Mouse (Mus musculus): ENCODE results near the gene Bmp2k. TPM values are rescaled to one million over a fixed set of nuclear protein-coding genes. Genes with fewer than 3 reads are reported as not detected.

Bmp2k gene
- total RNA-seq, 1 experiment from 2014 or later: 29.1 TPM

DNA sequence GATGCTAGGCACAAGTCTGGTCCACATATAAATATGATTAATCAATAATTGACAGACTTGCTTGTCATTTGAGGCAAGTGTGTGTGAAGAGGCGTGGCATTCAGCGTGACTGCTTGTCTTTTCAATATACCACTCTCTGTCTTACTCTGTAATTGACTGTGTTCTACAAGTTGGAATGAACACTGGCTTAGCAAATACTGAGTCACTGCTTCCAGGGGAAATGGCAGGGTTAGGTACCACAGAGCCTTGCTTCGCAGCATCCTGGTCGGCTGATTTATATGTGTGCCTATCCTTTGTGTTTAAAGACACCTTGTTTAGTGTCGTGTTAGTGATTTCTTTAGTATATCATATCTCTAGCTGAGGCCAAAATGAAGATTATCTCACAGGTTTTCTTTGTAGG, 3.0 kb downstream of the Bmp2k start:
- no peak for ATAC-seq (replicated peaks; ENCODE audit: low read depth, poor library complexity, severe bottlenecking)

DNA sequence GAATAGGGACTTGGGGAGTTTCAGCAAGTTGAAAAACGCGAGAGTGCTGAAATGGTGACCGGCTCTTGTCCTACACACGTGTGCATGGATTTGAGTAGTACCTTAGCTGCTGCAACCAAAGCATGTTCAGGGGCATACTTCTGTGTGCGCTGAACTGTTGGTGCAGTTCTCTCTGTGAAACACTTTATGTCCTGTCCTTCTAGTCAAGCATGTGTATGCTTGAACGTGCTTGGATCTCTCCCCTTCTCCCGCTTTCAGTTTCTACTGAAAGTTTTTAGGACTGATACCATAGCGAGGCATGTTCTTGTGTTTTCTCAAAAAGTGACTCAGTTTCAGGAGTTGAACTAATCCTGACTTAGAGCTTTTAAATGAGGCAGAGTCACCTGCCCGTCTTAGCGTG, 3.7 kb downstream of the Bmp2k start:
- no peak for ATAC-seq (replicated peaks; ENCODE audit: low read depth, poor library complexity, severe bottlenecking)

GRCm38 (mm10) chr5:97001571-97001970, 4.1 kb downstream of the Bmp2k start:
- peak; percentile 12; the same call in 1 of the 2 replicates for ATAC-seq (replicated peaks; ENCODE audit: low read depth, poor library complexity, severe bottlenecking)

DNA sequence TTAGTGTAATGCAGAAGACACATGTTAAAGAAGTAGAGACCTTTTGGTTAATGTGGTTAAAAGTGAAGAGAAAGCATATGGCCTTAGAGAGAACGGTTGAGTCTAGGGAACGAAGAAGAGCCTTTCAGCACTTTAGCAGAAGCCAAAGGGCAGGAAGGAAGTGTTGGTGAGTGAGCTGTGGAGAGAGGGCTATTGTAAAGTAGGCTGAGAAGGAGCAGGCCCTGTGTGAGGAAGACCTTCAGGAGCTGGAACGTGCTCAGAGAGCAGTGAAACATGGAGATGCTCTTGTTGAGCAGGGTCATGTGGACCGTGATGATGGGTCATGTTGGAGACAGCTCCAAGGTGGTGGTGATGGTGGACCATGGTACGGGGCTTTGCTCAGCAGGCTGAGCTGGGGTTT, 4.8 kb downstream of the Bmp2k start:
- peak; percentile 29; the same call in 1 of the 2 replicates for ATAC-seq (replicated peaks; ENCODE audit: low read depth, poor library complexity, severe bottlenecking)

DNA sequence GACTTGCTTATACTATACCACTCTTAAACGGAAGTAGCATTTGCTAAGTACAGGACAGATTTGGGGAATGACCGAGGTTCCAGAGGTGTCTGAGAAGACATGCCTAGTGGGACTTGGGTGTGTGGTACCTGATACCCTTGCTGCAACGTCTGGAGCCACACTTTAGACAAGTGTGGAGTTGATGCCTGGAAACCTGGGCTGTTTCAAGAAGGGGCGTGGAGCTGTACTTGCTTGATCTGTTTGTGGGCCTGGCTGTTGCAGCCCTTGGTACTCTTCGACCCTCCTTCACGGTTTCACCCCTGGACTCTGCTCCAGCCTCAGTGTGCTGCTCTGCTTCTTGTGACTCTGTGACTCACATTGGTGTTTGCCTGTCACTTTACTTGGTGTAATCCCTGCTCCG, 5.4 kb downstream of the Bmp2k start:
- ATAC-seq (replicated peaks; ENCODE audit: low read depth, poor library complexity, severe bottlenecking): no peak

DNA sequence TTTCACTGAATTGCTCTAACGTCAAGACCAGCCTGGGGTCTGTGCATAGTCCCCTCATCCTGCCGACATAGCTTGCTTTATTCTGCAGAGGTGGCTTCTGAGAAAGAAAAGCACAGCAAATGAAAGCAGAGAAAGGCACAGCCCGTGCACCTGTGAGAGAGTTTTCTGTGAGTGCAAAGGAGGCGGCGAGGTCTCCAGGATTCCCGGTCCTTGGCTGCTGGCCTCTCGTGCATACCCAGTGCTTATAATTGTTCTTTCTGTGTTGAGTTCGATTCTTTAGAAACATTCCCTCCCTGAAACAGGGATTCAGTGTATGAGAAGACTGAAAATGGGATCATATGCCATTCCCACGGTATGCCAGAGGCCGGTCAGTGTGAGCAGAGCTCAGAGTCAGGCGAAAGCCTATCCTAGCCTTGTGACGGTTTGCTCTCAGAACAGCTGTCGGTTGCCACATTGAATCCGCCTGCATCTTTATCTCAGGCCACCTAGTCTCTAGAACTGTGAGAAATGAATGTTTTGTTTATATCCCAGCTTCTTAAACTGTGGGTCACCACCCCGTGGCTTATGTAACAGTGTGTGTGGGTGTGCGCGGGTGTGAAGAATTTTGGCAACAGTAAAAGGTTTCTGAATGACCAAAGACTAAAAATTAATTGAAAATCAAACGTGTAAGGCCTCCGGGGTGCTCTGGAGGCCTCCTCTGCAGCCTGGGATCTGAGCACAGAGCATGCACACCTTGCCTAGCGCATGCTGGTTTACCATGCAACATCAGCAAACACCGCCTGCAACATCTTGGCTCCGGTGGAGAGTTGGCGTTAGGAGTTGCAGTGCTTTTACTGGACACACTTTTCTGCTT, 6.9 kb downstream of the Bmp2k start:
- no peak for ATAC-seq (replicated peaks; ENCODE audit: low read depth, poor library complexity, severe bottlenecking)

DNA sequence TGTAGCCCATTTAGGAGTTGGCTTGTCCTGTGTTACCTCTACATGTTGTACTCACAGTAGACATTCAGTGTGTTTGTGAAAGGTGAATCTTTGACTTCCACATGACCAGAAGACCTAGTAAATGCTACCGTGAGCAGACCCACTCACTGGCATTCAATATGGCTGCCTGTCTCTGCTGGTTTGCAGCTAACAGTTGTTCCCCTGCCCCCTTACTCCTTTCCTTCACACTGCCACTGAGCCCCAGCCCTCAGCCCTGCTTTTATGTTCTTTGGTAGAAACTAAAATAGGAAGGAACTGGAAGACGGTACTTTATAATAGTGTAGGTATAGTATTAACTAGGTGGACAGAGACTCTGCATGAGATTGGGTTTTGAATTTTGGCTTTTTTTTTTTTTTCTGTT, 8.4 kb downstream of the Bmp2k start:
- no peak for ATAC-seq (replicated peaks; ENCODE audit: low read depth, poor library complexity, severe bottlenecking)

- no peak for ATAC-seq (replicated peaks; ENCODE audit: low read depth, poor library complexity, severe bottlenecking)
These were observed 9.4 kb downstream of the Bmp2k start for GRCm38 (mm10) chr5:97006929-97007328.

DNA sequence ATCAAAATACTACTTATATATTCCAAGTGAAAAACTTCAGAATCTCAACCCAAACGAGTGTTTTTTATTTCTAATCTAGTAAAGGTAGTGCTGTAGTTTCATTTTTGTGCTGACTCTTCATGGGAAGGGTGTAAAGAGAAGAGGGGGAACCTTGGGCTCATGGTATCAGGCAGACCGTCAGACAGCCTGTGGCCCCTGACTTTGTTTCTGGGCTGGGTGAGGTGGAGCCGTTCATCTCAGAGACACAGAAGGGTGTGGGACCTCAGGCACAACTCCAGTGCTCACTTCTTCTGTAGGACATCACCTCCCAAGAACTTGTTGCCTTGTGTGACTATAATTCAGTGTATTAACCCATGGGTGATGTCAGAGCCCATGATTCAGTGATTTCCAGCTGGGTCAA, 10.0 kb downstream of the Bmp2k start:
- ATAC-seq (replicated peaks; ENCODE audit: low read depth, poor library complexity, severe bottlenecking): peak; percentile 48

GRCm38 (mm10) chr5:97009140-97009539, 11.7 kb downstream of the Bmp2k start:
- ATAC-seq (replicated peaks; ENCODE audit: low read depth, poor library complexity, severe bottlenecking): 0 out of 2 replicates have a peak, but pooled peaks have one; percentile 33

GRCm38 (mm10) chr5:97009601-97010335, 12.3 kb downstream of the Bmp2k start:
- ATAC-seq (replicated peaks; ENCODE audit: low read depth, poor library complexity, severe bottlenecking): peak; percentile 27; the same call in 1 of the 2 replicates

DNA sequence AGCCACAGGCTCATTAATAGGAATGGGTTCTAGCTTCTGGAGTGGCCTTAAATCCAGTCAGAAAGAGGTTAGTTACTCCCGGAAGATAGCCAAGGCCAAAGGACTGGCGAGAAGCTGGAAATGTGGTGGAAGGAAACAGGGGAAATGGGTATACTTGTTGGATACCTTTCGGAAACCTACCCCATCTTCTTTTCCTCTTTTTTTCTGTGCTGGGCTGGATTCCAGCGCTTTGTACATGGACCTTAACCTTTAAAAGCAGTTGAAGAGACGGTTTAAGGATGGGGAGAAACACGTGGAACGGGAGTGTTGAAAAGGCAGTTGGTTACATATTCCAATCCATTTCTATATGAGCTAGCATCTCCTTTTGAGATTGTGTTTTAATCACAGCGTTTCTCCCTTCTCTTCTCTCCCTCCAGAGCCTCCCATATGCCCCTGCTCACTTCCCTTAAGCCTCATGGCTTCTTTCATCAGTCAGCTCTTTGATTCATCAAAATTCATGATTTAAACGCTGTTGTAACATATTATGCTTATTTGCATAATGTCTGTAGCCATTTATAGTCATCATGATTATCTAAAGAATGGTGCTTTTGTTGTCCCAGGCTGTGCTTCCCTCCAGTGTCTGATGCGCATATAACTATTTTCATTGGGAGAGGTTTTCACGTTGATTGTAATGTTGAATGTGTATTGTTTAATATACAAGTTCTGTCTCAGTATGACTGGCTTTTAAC, 18.5 kb downstream of the Bmp2k start:
- ATAC-seq (replicated peaks; ENCODE audit: low read depth, poor library complexity, severe bottlenecking): no peak

DNA sequence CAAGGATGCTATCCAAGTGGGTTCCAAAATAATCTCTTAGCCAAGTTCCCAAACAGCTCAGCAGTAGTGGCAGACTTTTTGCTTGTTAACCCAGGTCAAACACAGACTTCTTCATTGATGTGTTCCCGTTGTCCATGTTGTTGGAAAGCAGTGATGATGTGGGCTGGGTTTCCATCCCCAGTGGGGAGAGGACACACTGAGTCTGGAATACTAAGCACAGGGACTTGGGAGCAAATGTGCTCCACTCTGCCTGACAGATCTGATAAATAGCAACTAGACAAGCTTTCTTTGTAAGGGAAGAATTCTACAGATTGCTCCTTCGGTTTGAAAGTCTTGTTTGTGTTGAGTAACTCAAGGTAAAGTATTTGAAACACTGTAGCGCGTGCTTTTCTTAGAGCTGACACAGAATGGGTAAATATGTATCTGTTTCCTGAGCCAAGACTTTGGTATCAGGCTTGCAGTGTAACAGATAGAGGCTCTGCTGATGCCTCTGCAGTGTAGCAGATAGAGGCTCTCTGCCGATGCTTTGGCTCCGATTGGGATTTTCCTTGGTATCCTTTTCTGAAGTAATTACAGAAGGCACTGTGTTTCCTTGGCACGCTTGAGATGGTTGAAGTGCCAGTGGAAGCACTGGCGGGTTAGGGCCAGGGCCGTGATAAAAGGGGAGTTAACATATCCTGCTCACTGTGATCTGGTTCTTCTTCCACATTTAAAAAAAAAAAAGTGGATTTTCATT, 19.5 kb downstream of the Bmp2k start:
- no peak for ATAC-seq (replicated peaks; ENCODE audit: low read depth, poor library complexity, severe bottlenecking)

DNA sequence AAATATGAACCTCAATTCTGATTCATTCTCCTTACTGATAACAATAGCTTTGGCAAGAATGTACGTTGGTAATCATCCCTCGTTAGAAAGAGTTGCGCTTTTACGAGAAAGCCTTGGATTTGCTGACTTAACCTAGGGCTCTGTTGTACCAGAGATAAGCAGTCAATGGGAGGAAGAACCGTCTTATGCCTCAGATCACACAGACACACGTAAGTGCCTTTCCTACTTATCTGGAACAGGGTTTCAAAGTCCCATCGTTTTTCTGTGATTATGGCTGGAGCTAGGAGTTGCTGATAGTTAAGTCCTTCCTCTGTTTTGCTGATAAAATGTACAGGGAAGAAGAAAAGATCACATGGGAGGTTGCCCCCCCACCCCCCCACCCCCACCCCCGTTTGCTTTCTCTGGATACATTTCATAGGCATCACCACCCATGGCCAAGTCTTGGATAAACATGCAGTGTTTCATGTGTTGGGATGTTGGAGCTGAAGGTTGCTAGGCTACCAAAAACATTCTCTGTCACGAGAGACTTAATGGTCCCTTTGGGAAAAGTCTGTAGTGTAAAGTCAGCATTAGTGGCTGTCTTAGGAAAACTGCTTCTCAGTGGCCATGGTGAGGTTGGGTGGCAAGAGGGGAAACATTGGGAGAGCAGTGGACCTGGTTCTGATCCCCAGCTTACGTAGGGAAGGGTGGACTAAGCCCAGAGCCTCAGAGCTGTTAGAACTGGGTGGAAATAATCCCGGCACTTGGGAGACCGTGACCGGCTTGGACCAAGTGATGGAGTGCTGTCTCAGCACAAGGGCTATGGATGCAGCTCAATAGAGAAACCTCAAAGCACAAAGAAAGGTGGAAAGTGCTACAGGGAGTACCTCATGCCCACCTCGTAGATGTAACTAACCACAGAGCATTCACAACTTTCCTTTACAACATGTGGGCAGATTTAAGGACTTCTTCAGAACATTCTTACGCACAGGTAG, 25.1 kb downstream of the Bmp2k start:
- ATAC-seq (replicated peaks; ENCODE audit: low read depth, poor library complexity, severe bottlenecking): peak; percentile 75

DNA sequence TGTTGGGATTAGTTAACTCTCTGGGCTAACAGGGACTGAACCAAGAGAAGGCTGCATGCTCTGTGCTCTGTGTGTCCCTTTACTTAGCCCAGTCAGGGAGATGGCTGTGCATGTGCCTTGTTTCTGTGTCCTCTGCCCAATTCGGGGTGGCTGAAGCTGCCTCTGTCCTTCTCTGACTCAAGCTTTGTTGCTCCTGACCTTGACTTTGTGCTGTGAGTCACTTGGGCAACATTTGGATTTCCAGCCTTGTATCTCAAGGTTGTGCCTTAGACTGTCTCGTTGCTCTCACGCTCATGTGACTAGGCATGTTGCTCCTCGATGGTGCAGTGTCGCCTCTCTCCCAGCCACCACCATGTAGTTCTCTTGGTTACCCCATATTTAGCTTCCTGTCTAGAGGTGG, 27.3 kb downstream of the Bmp2k start:
- ATAC-seq (replicated peaks; ENCODE audit: low read depth, poor library complexity, severe bottlenecking): no peak

DNA sequence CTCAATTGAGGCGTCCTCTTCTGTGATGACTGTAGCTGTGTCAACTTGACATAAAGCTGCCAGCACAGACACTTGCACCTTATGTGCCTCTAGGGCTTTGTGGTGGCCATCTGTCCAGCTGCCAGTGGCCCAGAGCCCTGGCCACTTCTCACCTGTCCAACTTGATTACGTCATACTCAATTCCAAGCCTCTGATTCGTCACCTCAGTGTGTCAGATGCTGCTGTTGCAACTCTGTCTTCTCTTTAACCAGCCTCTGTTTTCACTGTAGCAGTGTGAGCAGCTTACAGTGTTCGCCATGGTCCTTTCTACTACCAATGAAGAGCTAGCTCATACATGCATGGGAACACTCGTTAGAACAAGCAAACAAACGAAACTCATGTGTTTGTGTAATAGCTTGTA, 28.2 kb downstream of the Bmp2k start:
- no peak for ATAC-seq (replicated peaks; ENCODE audit: low read depth, poor library complexity, severe bottlenecking)

GRCm38 (mm10) chr5:97028004-97028403, 30.5 kb downstream of the Bmp2k start:
- no peak for ATAC-seq (replicated peaks; ENCODE audit: low read depth, poor library complexity, severe bottlenecking)

- 0 out of 2 replicates have a peak, but pooled peaks have one; percentile 37 for ATAC-seq (replicated peaks; ENCODE audit: low read depth, poor library complexity, severe bottlenecking)
These were observed 31.4 kb downstream of the Bmp2k start for GRCm38 (mm10) chr5:97028840-97029239.

- no peak for ATAC-seq (replicated peaks; ENCODE audit: low read depth, poor library complexity, severe bottlenecking)
These were observed 34.3 kb downstream of the Bmp2k start for GRCm38 (mm10) chr5:97031771-97032170.
